Mouse (Mus musculus): Measurements from ENCODE around the gene Sik1. TPM values are rescaled to one million over a fixed set of nuclear protein-coding genes. Genes with fewer than 3 reads are reported as not detected.

Gene Sik1
- 5.2 TPM for polyA plus RNA-seq (2015; fragmentation: Illumina TruSeq; extraction: RNeasy Lipid Tissue Mini Kit (QIAGEN cat#74804); ENCODE audit: insufficient read depth, low read depth, low replicate concordance)

GRCm38 (mm10) chr17:31855597-31856518 is at the start of gene Sik1:
Gene Sik1, minus strand, starts transcription at chr17:31855804.

Other genes starting within 250 kb of the Sik1 start
- 129 TPM for gene Cbs, start 218.6 kb downstream of the Sik1 start, polyA plus RNA-seq (2015; fragmentation: Illumina TruSeq; extraction: RNeasy Lipid Tissue Mini Kit (QIAGEN cat#74804); ENCODE audit: insufficient read depth, low read depth, low replicate concordance)
- gene U2af1, start 196.9 kb downstream of the Sik1 start, polyA plus RNA-seq (2015; fragmentation: Illumina TruSeq; extraction: RNeasy Lipid Tissue Mini Kit (QIAGEN cat#74804); ENCODE audit: insufficient read depth, low read depth, low replicate concordance): 38.0 TPM
- gene Cryaa, start 178.0 kb downstream of the Sik1 start, polyA plus RNA-seq (2015; fragmentation: Illumina TruSeq; extraction: RNeasy Lipid Tissue Mini Kit (QIAGEN cat#74804); ENCODE audit: insufficient read depth, low read depth, low replicate concordance): not detected
- 3.6 TPM for gene Rrp1b, start 180.3 kb upstream of the Sik1 start, polyA plus RNA-seq (2015; fragmentation: Illumina TruSeq; extraction: RNeasy Lipid Tissue Mini Kit (QIAGEN cat#74804); ENCODE audit: insufficient read depth, low read depth, low replicate concordance)
- not detected for gene Hsf2bp, start 180.5 kb upstream of the Sik1 start, polyA plus RNA-seq (2015; fragmentation: Illumina TruSeq; extraction: RNeasy Lipid Tissue Mini Kit (QIAGEN cat#74804); ENCODE audit: insufficient read depth, low read depth, low replicate concordance)